Mouse (Mus musculus) testis, postnatal 10 days (tissue): Measurements from ENCODE around the gene Reck.

ENCODE experiments used
- DNase-seq: peaks from one replicate; pipeline ENCODE4 v3.0.0; 2021; ENCODE audit warnings: low spot score

Gene Reck

DNA sequence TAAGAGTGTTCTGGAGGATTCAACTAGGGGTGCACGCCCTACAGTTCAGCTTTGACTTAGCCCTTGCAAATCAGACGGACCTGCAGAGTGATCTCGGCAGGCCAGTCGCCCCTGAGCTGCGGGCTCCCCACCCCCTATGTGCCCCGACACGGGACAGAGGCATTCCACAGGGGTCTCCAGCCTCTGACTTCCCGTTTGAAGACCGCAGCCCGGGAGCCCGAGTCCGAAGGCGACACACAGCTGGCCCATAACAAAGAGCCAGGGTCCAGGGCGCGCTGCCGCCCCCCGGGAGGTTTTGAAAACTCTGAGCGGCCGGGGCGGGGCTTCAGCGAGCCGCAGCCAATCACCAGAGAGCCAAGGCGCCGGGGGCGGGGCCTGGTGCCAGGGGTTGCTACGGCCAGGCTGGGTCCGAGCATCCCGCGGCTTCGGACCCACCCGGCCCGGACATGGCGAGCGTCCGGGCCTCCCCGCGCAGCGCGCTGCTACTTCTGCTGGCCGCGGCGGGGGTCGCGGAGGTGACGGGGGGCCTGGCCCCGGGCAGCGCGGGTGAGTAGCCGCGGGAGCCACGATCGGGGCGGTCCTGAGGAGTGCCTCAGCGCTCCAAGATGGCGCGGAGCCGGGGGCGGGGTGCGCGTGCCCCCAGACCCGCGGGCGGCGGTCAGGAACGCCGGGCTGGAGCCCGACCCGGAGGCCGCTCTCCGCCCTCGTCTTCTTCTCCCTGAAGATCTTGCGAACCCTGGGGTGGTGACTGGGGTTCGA, at the start of gene Reck:
Gene Reck (plus strand): TSS at position 371 of the 759 bp plus-strand sequence.
- peak; percentile 96 for DNase-seq

DNA sequence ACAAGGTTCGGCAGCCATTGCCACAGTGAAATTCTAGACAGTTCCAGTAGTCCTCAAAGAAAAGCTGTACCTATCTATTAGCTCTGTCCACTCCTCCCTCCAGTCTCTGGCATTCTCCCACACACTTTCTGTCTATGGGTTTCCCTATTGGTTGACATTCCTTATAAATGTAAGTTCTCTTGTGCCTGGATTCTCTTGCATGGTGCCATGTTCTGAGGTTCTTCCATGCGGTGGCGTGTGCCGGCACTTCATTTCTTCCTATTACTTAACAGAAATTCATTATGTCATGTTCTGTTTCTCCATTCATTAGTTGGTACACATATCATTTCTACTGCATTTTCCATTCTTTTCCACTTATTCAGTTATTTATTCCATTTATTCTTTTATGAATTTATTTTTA, 46.5 kb upstream of the Reck start:
- DNase-seq = no peak

DNA sequence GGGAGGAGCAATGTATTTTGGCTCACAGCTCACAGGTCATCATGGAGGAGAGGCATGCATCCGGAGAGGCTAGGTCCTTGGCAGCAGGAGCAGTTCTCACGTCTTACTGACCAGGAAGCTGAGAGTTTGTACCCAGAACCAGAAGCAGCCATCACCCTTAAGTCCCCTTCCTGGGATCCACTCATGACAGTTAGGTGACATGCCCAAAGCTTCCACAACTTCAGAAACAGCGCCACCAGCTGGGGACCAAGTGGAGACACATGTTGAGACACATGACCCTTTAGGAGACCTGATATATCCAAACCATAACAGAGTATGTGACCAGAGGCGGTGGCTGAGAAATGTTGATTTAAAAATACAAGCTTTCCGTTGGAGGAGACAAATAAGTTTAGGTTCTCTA, 43.3 kb upstream of the Reck start:
- peak; percentile 48 for DNase-seq

DNA sequence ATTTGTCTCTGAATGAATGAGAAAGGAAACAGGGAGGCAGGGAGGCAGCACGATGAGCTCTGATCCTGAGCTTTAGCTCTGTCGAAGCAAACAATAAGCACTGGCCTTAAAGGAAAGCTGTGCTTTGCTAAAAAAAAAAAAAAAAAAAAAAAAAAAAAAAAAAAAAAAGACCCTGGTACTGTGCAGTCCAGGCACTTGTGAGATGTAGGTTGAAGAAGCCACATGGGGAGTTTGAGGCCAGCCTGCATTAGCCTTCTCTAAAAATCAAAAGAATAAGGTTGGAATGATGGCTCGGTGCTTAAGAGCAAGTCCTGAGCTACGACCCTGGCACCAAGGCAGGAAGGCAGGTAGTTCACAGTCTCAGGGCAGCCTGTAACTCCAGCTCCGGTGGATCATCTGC, 41.6 kb upstream of the Reck start:
- peak; percentile 9 for DNase-seq

DNA sequence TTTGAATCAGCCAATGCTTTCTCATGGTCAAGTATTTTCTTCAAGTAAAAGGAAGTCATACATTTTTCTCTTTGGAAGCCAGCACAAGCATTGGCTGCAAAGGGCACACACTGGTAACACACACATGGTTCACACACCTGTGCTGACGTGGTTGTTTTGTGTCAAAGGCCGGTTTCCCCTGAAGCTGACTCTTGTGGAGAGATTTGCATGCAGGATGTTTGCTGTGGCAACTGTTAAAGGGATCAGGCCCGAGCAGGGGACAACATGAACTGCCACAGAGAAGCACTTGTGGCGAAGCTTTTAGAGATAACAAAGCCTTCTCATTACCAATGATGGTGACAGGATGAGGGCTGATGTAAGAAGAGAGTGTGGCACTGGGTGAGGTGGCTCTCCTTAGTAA, 40.6 kb upstream of the Reck start:
- DNase-seq = peak; percentile 14

DNA sequence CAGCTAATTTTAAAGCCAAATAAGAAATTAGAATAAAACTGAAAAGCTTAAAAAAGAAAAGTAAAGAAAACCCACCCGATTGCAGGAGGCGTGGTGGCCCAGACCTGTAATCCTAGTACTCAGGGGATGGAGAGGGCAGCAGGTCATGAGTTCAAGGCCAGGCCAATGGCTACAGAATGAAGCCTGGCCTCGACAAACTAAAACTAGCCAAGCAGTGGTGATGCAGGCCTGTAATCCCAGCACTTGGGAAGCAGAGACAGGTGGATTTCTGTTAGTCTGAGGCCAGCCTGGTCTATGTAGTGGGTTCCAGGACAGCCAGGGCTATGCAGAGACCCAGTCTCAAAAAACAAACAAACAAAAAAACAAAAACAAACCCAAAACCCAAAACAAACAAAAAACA, 37.0 kb upstream of the Reck start:
- peak; percentile 21 for DNase-seq

DNA sequence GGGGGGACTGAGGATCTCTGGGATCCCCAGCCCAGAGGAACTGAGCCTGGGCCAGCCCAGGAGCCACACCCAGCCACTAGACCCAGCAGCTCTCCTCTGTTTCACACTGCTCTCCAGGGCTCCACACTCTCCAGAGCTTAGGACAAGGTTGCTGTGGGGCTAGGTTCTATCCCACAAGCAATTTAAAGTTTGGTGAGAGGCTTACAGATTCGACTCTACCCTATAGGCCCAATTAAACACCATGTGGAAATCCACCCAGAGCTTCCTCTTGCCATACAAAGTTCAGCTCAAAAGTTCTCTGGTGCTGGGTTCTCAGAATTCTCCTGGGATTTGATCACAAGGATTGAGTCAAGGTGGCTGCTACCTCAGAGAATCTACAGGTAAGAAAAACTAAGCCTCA, 35.2 kb upstream of the Reck start, which contains the start of gene Olfr157:
Gene Olfr157 (minus strand): TSS at position 101 of the 400 bp plus-strand sequence.
- DNase-seq = peak; percentile 29

DNA sequence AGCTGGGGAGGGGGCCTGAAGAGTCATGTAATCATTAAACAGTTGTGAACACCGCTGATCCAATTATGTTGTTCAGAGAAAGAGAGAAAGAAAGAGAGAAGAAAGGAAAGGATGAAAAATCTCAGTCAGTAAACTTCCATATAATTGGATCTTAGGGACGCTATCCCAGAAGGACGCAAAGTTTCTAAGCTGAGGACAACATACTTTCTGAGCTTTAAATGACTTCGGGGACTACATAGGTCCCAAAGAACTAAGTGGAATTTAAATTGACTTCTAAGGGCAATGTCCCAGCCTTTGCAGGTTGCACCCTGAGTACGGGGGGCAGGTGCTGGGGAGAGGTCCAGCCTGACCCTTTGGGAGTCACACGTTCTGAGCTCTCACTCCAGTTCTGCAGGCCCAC, 24.1 kb upstream of the Reck start, which contains the start of gene Olfr155:
Gene Olfr155 (plus strand): TSS at position 301 of the 400 bp plus-strand sequence.
- no peak for DNase-seq

DNA sequence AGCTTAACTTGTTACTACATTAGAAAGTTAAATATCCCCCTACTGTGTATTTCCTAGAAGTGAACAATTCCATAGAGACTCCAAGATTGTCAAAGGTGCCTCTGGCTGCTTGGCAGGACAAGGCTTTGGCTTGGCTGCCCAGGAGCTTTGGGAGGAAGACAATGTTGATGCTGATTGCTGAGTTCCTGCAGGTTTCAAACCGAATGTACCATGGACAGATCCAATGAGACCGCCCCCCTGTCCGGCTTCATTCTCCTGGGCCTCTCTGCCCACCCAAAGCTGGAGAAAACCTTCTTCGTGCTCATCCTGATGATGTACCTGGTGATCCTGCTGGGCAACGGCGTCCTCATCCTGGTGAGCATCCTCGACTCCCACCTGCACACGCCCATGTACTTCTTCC, 21.2 kb upstream of the Reck start:
- DNase-seq = no peak

DNA sequence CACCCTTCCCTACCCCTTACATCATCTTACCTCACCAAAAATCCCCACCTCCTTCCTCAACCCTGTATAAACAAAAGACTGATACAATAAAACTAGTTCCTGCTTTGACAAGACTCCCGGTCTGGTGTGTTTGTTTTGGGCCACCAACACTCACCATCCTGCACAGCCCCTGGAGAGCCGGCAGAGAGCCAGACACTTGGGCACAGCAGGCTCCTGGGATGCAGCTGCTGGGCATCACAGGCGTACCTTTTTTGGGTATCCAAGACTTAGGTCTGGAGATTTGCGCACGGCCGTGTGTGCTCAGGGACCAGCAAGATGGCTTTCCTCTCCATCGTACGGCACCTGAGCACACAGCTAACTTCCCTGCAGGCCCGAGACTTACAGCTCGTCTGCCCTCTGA, 15.4 kb upstream of the Reck start:
- peak; percentile 39 for DNase-seq

DNA sequence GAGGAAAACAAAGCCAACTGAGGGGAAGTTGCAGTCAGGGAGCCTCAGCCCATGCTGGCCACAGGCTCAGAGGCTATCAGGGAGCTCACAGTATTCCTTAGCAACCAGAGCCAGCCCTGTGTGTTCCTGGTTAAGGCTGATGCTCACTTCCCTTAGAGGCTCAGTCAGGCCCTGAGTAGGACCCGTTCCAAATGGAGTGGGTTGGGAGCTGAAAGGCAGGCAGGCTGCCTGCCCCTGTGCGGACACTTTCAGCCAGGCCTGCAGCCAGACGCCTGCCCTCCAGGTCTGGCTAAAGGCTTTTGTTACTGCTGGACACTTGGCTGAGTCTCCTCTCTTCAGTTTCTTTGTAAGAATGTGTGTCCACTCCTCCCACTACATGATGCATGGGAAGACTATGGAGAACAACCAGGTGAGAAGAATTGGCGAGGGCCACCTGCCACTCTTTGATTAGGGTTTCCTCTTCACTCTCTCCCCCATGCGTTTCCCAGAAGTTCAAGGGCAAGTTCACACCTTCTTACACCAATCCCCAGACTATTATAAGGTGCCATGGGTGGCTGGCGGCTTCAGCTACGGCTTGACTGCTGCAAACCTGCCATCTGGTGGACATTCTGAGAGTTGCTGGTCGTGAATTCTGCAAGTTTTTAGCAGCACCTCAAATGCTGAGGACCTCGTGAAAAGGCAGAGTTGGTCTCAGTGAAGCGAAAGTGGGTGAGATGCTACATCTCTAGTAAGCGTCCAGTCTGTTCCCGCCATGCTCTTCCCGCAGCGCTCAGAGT, 14.4 kb upstream of the Reck start:
- peak; percentile 82 for DNase-seq

DNA sequence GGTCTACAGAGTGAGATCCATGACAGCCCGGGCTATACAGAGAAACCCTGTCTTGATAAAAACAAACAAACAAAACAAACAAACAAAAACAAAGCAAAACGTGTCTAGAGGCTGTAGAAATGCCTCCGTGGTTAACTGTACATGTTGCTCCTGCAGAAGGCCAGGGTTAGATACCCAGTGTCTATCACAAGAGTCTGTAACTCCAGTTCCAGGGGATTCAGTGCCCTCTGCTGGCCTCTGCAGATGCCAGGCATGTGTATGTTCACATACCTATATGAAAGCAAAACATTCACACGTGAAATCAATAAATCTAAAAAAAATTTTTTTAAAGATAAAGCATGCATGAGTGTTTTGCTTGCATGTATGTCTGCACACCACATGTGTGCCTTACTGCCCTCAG, 12.0 kb upstream of the Reck start:
- no peak for DNase-seq

DNA sequence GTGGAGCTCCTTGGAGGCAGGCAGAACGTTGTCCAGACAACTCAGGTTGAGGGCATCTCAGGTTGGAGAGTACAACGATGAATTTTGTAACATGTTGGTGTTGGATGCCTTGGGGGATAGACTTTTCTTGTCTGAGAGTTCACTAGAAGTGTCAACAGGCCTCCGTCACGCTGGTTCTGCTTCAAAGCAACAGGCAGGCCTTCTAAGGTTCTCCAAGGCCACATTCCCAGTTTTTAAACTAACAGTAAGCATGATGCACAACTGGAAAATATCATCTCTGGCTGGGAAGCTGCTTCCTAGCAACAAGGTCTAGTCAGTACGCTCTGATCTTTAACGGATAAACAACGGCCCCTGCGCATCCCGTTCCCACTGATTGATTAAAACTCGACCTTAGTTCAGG, 5.5 kb upstream of the Reck start:
- no peak for DNase-seq

DNA sequence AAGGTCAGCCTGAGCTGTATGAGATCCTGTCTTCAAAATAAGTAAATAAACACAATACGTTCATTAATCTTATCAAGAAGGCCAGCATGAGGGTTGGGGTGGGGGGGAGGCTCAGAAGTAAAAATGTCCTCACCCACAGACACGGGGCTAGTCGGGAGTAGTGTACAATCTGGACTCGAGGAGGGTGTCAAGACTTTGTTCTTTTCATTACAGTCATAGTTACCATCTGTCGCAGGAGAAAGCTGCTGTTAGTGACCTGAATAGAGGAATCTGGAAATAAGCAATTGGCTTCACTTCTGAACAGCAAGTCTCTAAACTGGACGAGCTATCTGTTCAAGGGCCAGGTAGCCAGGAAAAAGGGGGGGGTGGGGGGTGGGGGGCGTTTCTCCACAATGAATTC, 829 bp upstream of the Reck start:
- no peak for DNase-seq

DNA sequence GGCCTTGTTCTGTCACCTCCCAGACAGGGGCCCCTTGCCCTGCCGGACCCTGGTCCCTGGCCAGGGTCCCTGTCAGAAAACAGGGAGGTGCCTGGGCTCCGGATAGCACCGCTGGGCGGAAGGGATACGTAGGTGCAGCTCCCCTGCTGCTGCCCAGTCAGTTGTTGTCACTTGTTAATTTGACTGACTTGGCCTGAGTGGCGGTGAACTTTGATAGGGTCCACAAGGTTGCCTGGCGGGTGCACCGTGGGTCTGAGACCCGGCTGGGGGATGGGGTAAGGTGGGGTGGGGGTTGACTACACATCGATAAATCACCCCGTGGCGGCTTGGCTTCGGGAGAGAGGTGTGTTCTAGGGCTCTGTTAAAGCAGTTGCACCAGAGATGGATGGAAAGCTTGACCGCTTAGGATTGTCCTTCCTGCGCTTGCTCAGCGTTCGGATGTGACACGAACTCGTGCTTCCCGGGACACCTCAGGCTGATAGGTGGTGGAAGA, 635 bp downstream of the Reck start:
- DNase-seq = no peak

DNA sequence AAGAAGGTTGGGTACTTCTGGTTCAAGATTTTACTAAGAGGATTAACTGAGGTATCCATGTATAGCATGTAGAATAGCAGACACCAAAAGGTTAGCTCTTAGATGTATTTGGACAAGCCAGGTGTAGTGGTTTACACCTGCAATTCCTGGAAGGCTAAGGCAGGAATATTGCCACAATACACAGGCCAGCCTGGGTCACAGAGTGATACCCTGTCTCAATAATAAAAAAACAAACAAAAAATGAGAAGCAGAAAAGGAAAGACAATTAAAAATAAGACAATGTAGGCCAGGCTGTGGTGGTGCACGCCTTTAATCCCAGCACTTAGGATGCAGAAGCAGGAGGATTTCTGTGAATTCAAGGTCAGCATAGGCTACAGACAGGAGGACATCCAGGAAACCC, 1.9 kb downstream of the Reck start:
- DNase-seq = no peak

DNA sequence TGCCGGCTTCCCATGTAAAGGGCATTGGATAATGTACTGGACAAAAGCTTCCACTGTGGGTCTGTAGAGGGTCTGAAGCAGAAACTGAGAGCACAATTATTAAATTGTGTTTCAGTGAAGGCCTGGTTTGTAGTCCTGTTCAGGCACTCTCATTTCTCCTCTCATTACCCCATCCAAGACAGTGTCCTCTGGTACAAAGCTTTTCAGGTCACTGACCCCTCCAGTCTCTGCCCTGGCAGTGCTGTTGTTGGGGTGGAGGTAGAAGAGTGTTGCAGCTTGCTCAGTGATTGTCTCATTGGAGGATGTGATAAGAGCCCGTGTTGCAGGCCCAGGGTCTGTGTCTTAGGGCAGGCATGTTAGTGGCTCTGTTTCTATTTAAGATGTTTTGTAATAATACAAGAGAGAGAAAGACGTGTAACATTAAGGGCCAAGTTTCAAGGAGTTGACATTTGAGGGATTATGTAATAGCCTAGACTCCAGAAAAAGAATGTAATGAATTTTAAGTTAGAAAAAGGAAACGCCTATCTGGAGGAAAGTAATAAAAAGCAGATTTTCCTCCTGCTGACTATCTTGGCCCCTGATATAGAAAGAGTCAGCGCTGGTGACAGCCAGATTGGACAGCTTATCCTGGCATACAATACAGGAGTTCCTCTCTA, 2.9 kb downstream of the Reck start:
- no peak for DNase-seq

DNA sequence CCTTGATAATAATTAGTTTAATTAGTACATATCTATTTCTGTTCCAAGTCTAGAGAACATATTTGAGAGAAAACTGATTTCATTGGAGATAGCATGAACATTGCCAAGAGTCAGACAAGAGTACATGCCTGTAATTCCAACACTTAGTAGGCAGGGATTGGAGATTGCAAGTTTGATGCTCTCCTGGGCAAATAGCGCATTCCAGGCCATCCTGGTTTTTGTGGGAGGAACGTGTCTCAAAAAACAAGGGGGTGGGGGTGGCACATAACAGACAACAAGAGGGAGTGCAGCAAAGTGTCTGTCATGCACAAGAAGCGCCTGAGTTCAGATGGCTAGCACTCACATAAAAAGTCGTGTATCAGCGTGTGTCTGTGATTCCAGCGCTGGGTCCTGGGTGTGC, 4.2 kb downstream of the Reck start:
- DNase-seq = no peak

DNA sequence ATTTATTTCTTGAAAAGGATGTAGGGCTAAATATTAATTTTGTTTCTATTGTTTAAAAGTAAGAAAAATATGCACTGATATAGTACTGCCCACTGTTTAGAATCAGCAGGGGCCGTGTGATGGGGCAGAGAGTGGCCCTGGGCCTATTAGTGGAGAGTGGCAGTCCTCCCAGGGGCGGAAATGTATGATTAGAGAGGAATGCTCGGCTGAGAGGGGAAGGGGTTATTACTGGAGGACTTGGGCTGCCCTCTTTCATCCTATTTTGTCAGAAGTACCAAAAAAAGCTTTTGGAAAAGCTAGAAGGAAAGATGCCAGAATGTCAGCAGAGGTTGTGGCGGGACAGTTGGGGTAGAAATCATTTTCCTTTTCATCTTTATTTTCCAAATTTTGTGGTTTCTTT, 8.9 kb downstream of the Reck start:
- DNase-seq = no peak

DNA sequence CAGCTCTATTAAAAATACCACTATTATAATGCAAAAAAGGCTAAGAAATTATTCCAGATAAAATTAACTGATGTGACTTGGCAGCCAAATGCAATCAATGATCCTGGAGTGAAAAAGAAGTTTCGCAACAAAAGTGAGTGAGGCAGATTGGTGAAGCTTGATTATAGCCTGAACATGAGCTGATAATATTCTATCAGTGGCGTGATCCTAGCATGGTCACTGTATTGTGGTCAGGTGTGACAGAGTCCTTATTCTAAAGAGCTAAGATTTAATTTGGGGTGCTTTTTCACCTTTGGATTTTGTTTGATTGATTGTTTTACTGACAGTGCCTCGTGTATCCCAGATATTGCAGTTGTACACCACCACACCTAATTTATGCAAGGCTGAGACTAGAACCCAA, 15.9 kb downstream of the Reck start:
- DNase-seq = no peak

DNA sequence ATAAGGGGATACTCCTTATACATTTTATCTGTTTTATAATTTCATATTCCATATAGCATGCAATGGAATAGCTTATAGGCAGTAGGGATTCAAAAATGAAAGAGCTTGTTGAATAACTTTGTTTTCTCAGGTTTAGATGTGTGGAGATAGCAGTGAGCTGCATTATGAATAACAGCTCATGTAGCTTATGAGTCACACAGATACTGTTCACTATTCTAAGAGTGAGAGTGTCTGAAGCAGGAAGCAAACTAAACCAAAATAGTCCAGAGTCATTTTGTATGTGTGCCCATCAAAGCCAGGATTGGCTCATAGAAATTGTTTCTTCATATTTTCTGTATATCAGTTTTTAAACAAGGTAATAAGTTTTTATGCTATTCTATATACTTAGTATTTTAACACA, 21.9 kb downstream of the Reck start:
- no peak for DNase-seq

DNA sequence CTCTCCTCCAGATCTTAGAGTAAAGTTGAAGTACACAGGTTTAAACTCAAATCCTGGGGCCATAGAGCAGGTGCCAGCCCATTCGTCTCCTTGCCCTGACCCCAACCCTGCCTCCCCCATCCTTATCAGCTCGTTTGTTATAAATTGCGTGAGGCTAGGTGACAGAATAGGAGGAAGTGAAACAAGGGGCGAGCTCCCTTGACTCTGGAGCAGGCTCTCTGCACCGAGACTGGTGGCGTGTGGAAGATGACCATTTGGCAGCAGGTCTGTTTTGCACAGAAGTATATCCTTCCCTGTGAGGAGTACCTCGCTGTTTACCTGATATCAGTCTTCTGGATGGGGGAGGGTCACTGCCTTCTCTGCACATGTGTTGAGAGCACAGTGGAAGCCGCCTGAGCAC, 23.9 kb downstream of the Reck start:
- no peak for DNase-seq

DNA sequence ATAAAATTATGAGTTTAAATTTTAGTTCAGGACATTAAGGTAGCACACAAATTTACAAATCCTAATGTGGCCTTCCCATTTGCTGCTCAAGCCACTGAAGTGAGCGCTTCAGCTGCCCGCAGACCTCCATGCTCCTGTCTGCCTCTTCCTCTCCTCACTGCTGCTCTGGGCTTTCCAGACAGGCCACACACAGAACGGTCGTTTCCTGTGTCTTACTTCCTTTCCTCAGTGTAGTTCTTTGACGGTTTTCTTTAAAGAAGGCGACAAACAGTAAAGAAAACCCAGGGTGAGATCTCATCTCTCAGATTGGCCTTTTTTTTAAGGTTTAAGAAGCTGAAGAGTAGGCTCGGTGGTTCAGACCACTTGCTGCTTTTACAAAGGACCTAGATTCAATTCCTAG, 28.4 kb downstream of the Reck start:
- DNase-seq = no peak
